Mouse (Mus musculus) heart, postnatal 10 days (tissue): ENCODE measurements at regions not wholly inside any gene's neighbourhood (a gene's known extent, or its start where the extent isn't known, plus 50 kb on each side); places are given as distances from the start of the nearest gene placed in this dataset.
A peak's percentile ranks its signal among the peaks of the same experiment; 100 is the strongest.
"Not testable (repeated sequence)": the region's sequence is repeated elsewhere in the genome, so short reads cannot be mapped to it uniquely, and the experiment has no call there.

Experiments
- DNase-seq, 2 experiments: peaks; one replicate each; pipeline ENCODE4 v3.0.0; 2021
- intact Hi-C: fragments of 180-260 bp; cut with DNase I; formaldehyde crosslinking; loops from one replicate; pipeline ENCODE4 v1.15.1; 2025

DNA sequence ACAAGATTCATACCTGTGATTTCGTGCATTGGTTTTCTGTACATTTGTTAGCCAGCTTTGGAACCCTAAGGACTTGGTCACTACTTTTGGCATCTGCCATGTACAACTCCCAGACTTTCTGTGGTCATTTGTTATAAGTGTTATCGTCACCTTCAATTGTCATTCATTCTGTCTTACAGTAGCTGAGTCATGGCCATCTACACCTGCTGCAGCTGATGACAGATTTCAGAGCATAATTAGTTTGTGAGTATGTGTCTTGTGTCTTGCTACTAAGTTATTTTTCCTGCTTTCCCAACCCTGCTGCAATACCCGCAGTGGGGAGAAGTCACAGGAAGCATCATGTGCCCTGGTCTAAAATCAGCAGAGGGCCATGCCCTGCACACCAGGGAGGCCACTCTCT is 138.0 kb downstream of the Bcl2l11 start:
- no peak for DNase-seq
- intact Hi-C loops, result no loop called here

- intact Hi-C loops, result no loop called here
- no peak for DNase-seq
Measured at GRCm38 (mm10) chr2:128265014-128265990, 139.5 kb downstream of the Bcl2l11 start.

GRCm38 (mm10) chr2:128270377-128271129 is 144.7 kb downstream of the Bcl2l11 start:
- intact Hi-C loops, result no loop called here
- DNase-seq, result no peak

DNA sequence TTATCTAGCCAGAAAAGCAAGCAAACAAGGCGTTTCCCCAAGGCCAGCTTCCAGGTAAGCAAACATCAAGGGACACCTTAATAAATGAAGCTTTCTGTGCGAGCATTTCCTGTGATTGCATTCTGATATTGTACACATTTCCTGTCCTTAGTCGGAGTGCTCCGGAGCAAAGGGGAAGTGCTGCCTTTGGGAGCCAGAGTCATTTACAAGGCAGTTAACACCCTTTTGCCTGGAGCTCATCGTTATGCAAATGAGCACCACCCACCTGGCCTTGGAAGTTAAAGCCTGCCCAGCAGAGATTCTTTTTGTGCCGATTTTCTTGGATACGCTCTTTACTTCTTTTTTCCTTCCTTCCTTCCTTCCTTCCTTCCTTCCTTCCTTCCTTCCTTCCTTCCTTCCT is 147.0 kb downstream of the Bcl2l11 start:
- intact Hi-C loops, result no loop called here

DNA sequence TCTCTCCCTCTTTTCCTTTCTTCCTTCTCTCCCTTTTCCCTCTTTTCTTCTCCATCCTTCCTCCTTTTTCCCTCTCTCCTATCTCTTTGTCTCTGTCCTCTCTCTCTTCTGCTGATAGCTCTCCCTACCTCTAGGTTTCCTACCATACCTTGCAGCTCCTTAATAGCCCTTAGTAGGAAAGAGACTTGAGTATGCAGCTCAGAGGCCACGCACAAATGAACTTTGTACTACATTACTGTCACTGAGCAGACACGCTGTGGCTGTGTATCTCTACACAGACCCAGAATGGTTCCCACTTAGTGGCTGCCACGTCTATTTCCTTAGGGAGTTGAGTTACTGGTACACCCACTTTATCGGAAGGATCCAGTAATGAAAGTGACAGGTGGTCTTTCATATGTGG is 147.5 kb downstream of the Bcl2l11 start:
- DNase-seq, result no peak
- intact Hi-C loops, result no loop called here

More for the DNA sequence above, 147.0 kb downstream of the Bcl2l11 start:
- no peak for DNase-seq

DNA sequence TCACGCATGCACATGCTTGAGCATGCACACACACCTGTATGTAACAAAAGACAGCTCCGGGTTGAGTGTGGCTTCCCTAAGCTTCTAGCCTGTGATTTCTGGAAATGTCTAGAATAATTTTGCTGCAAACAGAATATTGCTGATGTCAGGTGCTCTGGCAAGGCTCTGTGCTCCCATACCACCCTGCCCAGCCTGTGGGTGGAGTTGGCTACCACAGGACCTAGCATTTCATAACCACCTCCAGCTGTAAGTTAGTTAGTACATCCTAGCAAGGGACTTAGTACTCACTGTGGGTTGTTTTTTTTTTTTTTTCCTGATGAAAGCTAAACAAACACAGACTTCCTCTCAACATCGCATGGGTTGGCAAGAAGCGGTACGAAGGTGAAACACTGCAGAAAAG is 150.5 kb downstream of the Bcl2l11 start:
- DNase-seq, result no peak
- intact Hi-C loops, result loop anchor here (5.0 kb wide), 1 partner anchor 149 kb away; the partner anchor contains the start of gene Bcl2l11

GRCm38 (mm10) chr2:128277387-128278123 is 151.7 kb downstream of the Bcl2l11 start:
- intact Hi-C loops, result loop anchor here (5.0 kb wide), 1 partner anchor 150 kb away; the partner anchor contains the start of gene Bcl2l11
- peak in 1 of 2 experiments; percentile 39 for DNase-seq

DNA sequence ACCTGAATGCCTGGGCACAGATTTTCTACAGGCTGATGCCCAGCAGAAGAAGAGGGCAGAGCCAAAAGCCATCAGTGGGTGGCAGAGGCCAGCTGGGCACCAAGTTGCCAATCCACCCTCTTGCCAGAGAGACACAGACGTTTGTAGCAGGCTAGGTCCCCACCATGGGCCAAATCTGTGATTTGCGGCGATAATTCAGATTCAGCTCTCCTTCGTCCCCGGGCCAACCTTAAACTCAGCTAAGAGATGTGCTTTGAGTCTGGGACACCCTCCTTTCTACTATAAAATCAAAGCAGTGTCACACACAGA is 152.2 kb downstream of the Bcl2l11 start:
- DNase-seq, result no peak
- intact Hi-C loops, result loop anchor here (5.0 kb wide), 1 partner anchor 151 kb away; the partner anchor contains the start of gene Bcl2l11

DNA sequence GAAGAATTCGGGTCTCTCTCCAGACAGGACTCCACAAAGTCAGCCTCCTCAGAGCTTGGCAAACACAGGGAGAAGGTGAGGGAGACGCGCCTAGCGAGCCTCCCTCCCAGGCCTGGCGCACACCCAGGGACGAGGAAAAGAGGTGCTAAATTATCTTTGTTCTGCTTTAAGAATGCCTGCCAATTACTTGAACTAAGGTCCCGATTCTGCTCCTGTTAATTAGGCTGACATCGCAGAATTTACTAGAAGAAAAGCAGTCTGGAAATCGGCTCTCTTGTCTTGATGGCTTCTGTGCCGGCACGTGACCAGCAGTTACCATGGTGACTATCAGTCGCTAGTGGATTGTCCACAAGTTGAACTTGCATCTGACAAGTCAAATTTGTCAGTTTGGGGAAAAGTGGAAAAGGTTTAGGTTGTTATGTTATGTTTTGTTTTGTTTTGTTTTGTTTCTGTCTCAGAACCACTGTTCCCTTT is 152.8 kb downstream of the Bcl2l11 start:
- intact Hi-C loops, result loop anchor here (5.0 kb wide), 1 partner anchor 151 kb away; the partner anchor contains the start of gene Bcl2l11
- DNase-seq, result peak; percentile 46 to 67

- no peak for DNase-seq
- intact Hi-C loops, result loop anchor here (5.0 kb wide), 1 partner anchor 152 kb away; the partner anchor contains the start of gene Bcl2l11
Measured at GRCm38 (mm10) chr2:128279127-128279710, 153.4 kb downstream of the Bcl2l11 start.

DNA sequence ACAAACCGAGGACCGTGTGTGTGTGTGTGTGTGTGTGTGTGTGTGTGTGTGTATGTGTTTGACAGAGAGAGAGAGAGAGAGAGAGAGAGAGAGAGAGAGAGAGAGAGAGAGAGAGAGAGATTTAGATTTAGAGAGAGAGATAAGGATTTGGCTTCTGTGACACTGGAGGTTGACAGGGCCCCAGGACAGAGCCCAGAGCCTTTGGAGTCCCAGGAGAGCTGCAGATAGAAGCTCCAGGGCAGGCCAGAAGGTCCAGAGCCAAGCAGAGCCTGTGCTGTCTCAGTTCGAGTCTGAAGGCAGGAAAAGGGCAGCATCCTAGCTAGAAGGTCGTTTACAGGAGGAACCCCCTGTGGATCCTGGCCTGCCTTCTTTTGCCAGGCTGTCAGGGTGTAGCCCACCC is 156.8 kb downstream of the Bcl2l11 start:
- intact Hi-C loops, result loop anchor here (5.0 kb wide), 1 partner anchor 55 kb away; no protein-coding TSS in a partner anchor
- no peak for DNase-seq

- DNase-seq, result peak; percentile 96 to 97
- intact Hi-C loops, result loop anchor here (5.0 kb wide), 1 partner anchor 52 kb away; no protein-coding TSS in a partner anchor
Measured at GRCm38 (mm10) chr2:128284822-128285421, 159.1 kb downstream of the Bcl2l11 start.

GRCm38 (mm10) chr2:128285457-128285856 is 159.6 kb downstream of the Bcl2l11 start:
- intact Hi-C loops, result no loop called here

DNA sequence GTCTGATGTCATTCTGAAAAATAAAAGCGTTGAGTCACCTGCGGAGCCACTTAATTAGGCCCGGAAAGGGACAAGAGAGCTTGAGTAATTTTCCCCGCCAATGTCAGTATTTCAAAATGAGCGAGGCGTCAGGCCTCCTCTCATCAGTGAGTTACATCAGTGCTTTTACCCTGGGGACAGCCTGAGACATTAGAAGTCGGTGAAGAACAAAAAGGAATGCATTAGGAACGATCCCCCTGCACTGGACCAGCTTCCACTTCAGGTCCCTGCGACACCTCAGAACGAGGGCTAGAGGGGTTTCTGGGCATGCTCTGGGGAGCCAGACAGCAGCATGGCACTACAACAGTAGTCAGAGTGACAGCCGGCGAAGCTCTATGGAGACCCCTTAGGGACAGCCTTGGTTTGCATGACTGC is 162.3 kb downstream of the Bcl2l11 start:
- DNase-seq, result no peak
- intact Hi-C loops, result no loop called here

More at GRCm38 (mm10) chr2:128285457-128285856, 159.6 kb downstream of the Bcl2l11 start:
- DNase-seq, result no peak

DNA sequence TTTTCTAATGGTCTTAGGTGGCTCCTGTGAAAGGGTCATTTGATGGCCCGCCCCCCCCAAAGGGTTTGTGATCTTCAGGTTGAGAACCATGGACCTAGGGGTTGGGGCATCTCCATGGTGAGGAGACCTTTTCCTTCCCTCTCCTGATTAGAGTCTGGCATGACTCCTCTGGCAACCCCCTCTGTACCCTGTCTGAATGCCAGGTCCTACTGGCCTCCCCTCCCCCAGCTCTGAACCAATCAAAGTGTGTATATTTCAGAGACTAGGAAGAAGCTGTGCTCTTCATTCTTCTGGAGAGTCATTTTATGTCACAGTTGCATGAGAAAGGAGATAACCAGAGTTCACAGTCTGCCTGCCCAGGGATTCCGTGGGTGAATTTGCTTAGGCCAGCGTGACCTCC is 164.8 kb downstream of the Bcl2l11 start:
- intact Hi-C loops, result no loop called here
- DNase-seq, result no peak

DNA sequence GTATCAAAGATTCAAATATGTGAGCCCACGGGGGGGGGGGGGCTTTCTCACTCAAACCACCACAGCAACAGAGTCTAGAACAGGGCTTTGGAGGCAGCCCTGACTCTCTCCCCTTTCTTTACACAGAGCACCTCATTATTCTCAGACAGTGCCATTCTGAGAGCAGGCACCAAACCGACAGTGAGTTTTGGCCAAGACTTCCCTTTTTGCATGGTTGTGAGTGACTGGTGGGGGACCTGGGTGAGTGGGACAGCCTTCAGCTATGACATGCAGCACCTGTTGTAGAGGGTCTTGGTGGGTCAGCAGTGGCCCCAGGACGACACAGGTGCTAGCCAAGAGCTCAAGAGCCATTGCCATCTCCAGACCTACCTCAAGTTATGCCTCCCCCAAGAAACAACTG is 168.8 kb downstream of the Bcl2l11 start:
- intact Hi-C loops, result no loop called here
- no peak for DNase-seq

DNA sequence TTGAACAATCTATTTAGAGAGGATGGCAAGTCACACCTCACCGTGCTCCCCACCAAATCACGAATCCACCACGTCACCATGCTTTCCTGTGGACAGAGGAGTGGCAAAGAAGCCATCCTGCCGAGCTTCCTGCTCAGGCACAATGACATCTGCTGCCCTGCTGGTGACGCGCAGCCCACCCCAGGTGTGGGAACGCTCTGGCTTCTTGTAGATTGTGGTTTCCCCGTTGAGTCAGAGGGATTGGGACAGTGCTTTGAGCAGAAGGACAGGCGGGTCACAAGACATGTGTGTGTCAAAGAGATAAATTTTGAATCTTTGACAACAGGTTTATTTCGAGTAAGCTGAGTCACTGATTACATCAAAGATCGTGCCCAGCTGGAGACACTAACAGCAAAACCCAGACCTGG is 169.2 kb downstream of the Bcl2l11 start:
- intact Hi-C loops, result no loop called here
- DNase-seq, result no peak

- intact Hi-C loops, result no loop called here
- no peak for DNase-seq
Measured at GRCm38 (mm10) chr2:128295726-128296234, 169.9 kb downstream of the Bcl2l11 start.

DNA sequence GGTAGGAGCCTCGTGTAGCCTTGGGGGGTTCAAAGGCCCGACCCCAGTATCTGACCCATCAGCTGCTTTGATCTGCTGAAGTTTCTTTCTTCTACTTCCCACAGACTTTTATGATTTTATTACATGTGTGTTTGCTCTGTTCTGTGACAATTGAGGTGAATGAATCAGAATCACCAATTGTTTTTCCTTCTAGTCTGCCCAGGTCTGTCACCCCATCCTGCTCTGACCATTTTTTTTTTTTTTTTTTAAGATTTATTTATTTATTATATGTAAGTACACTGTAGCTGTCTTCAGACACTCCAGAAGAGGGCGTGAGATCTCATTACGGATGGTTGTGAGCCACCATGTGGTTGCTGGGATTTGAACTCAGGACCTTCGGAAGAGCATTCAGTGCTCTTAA is 170.6 kb downstream of the Bcl2l11 start:
- DNase-seq, intact Hi-C loops: not testable (repeated sequence)
